Mouse (Mus musculus) heart, adult 2 months (tissue): ENCODE measurements at regions not wholly inside any gene's neighbourhood (a gene's known extent, or its start where the extent isn't known, plus 50 kb on each side); places are given as distances from the start of the nearest gene placed in this dataset.

Experiments used
- DNase-seq, 2 experiments: peaks; one replicate each; pipeline ENCODE4 v3.0.0; 2021
- H3K27ac ChIP-seq: fragments of 200-600 bp; 2 replicates; pipeline ENCODE4 v1.8.1; 2022
- H3K27me3 ChIP-seq: fragments of 200-500 bp; 2 replicates; pipeline ENCODE4 v1.6.1; 2012; ENCODE audit warnings: mild to moderate bottlenecking, low read length, inconsistent platforms, mixed read lengths; ENCODE audit not compliant: control insufficient read depth, insufficient read depth
- H3K36me3 ChIP-seq: fragments of 200-500 bp; 2 replicates; pipeline ENCODE4 v1.6.1; 2012; ENCODE audit warnings: low read length, inconsistent platforms; ENCODE audit not compliant: control insufficient read depth, insufficient read depth
- H3K4me1 ChIP-seq: fragments of 200-500 bp; 2 replicates; pipeline ENCODE4 v1.6.1; 2011; ENCODE audit warnings: low read length; ENCODE audit not compliant: control insufficient read depth, insufficient read depth
- H3K4me3 ChIP-seq: fragments of 200-600 bp; 2 replicates; pipeline ENCODE4 v1.8.1; 2022
- H3K79me2 ChIP-seq: fragments of 200-500 bp; replicated peaks from 2 replicates; pipeline ENCODE4 v1.6.1; 2012; ENCODE audit warnings: mild to moderate bottlenecking, inconsistent platforms, low read length, moderate library complexity, mixed read lengths; ENCODE audit not compliant: control insufficient read depth, insufficient read depth
- H3K9ac ChIP-seq: fragments of 200-500 bp; 2 replicates; pipeline ENCODE4 v1.6.1; 2012; ENCODE audit warnings: low read depth, mild to moderate bottlenecking, control low read depth, inconsistent platforms, low read length, mixed read lengths
- CTCF ChIP-seq: fragments of 200-600 bp; IDR thresholded peaks from 2 replicates; pipeline ENCODE4 v1.8.1; 2022; ENCODE audit warnings: antibody characterized with exemption, mild to moderate bottlenecking, moderate library complexity
- EP300 ChIP-seq: fragments of 200-500 bp; IDR thresholded peaks from 2 replicates; pipeline ENCODE4 v1.6.1; 2011; ENCODE audit warnings: low read depth, low read length, control low read depth; ENCODE audit not compliant: insufficient read depth
- POLR2A ChIP-seq: fragments of 200-500 bp; IDR thresholded peaks from 2 replicates; pipeline ENCODE4 v1.6.1; 2011; ENCODE audit warnings: mild to moderate bottlenecking, low read depth, low read length, control low read depth; ENCODE audit not compliant: insufficient read depth
- WGBS: fragments of 180-500 bp; shearing (Covaris S2); methylation state at CpG from one replicate; pipeline ENCODE4 v1.1.7; 2018; 5-methylcytosine and 5-hydroxymethylcytosine counted together
- intact Hi-C: fragments of 180-260 bp; cut with DNase I; formaldehyde crosslinking; loops from one replicate; pipeline ENCODE4 v1.15.1; 2025

GRCm38 (mm10) chr13:35131272-35132185, 104.6 kb upstream of the Eci2 start:
- 55% methylated on average over 8 of the region's 8 CpGs for WGBS
- no peak overlapping the region for H3K27ac ChIP-seq

GRCm38 (mm10) chr13:35151629-35152028, 124.7 kb upstream of the Eci2 start:
- WGBS, result 82% methylated on average over 1 of the region's 1 CpGs
- TF ChIP-seq CTCF (no peak), POLR2A (no peak), EP300 (no peak)
- Histone ChIP-seq H3K9ac (no peak overlapping the region), H3K79me2 (no peaks in the 10 kb centered on the region), H3K27me3 (no peaks in the 10 kb centered on the region), H3K36me3 (no peaks in the 10 kb centered on the region), H3K27ac (no peak overlapping the region), H3K4me1 (no peaks in the 10 kb centered on the region), H3K4me3 (no peak overlapping the region)
- no peak for DNase-seq
- intact Hi-C loops, result no loop called here

More at GRCm38 (mm10) chr13:35131272-35132185, 104.6 kb upstream of the Eci2 start:
- intact Hi-C loops, result no loop called here
- H3K36me3 ChIP-seq, result no peaks in the 10 kb centered on the region
- no peaks in the 10 kb centered on the region for H3K79me2 ChIP-seq
- H3K4me1 ChIP-seq, result no peaks in the 10 kb centered on the region
- H3K27me3 ChIP-seq, result no peaks in the 10 kb centered on the region
- no peak overlapping the region for H3K4me3 ChIP-seq
- no peak overlapping the region for H3K9ac ChIP-seq
- TF ChIP-seq EP300 (peak; percentile 65; the same call in 1 of the 2 replicates), CTCF (no peak)
- peak; percentile 35 to 66 for DNase-seq

GRCm38 (mm10) chr13:35159456-35159855, 132.6 kb upstream of the Eci2 start:
- Histone ChIP-seq H3K4me3 (no peak overlapping the region), H3K27me3 (no peaks in the 10 kb centered on the region), H3K27ac (no peak overlapping the region), H3K79me2 (no peaks in the 10 kb centered on the region), H3K4me1 (no peaks in the 10 kb centered on the region), H3K9ac (no peak overlapping the region), H3K36me3 (no peaks in the 10 kb centered on the region)
- TF ChIP-seq CTCF, result no peak
- TF ChIP-seq POLR2A, result no peak
- no peak for TF ChIP-seq EP300
- DNase-seq, result no peak
- WGBS, result 85% methylated on average over 3 of the region's 3 CpGs
- intact Hi-C loops, result no loop called here

GRCm38 (mm10) chr13:35160767-35161166, 133.9 kb upstream of the Eci2 start:
- DNase-seq, result no peak
- Histone ChIP-seq H3K79me2 (no peaks in the 10 kb centered on the region), H3K4me3 (no peak overlapping the region), H3K27me3 (no peaks in the 10 kb centered on the region), H3K36me3 (no peaks in the 10 kb centered on the region), H3K9ac (no peak overlapping the region), H3K4me1 (no peaks in the 10 kb centered on the region), H3K27ac (no peak overlapping the region)
- intact Hi-C loops, result no loop called here
- TF ChIP-seq EP300 (no peak), CTCF (no peak), POLR2A (no peak)
- WGBS, result 60% methylated on average over 2 of the region's 2 CpGs

- Histone ChIP-seq H3K79me2 (no peaks in the 10 kb centered on the region), H3K4me3 (no peak overlapping the region), H3K4me1 (no peaks in the 10 kb centered on the region), H3K36me3 (no peaks in the 10 kb centered on the region), H3K9ac (no peak overlapping the region), H3K27me3 (no peaks in the 10 kb centered on the region), H3K27ac (no peak overlapping the region)
- WGBS, result 62% methylated on average over 5 of the region's 5 CpGs
- intact Hi-C loops, result no loop called here
- DNase-seq, result peak; percentile 17 to 28
- TF ChIP-seq POLR2A, result no peak
- peak; percentile 23 for TF ChIP-seq CTCF
Observed at GRCm38 (mm10) chr13:35166080-35166479, 139.2 kb upstream of the Eci2 start.

GRCm38 (mm10) chr13:35166831-35167541, 140.1 kb upstream of the Eci2 start:
- Histone ChIP-seq H3K79me2 (no peaks in the 10 kb centered on the region), H3K4me3 (no peak overlapping the region), H3K36me3 (no peaks in the 10 kb centered on the region), H3K27me3 (no peaks in the 10 kb centered on the region), H3K4me1 (no peaks in the 10 kb centered on the region; the same call in 1 of the 2 replicates), H3K9ac (no peak overlapping the region), H3K27ac (no peak overlapping the region)
- TF ChIP-seq POLR2A, result no peak
- TF ChIP-seq CTCF, result no peak
- no peak for TF ChIP-seq EP300
- DNase-seq, result peak; percentile 31 to 62
- intact Hi-C loops, result no loop called here
- 54% methylated on average over 8 of the region's 8 CpGs for WGBS
